Mouse (Mus musculus): ENCODE measurements around the gene Arhgef3.

DNA sequence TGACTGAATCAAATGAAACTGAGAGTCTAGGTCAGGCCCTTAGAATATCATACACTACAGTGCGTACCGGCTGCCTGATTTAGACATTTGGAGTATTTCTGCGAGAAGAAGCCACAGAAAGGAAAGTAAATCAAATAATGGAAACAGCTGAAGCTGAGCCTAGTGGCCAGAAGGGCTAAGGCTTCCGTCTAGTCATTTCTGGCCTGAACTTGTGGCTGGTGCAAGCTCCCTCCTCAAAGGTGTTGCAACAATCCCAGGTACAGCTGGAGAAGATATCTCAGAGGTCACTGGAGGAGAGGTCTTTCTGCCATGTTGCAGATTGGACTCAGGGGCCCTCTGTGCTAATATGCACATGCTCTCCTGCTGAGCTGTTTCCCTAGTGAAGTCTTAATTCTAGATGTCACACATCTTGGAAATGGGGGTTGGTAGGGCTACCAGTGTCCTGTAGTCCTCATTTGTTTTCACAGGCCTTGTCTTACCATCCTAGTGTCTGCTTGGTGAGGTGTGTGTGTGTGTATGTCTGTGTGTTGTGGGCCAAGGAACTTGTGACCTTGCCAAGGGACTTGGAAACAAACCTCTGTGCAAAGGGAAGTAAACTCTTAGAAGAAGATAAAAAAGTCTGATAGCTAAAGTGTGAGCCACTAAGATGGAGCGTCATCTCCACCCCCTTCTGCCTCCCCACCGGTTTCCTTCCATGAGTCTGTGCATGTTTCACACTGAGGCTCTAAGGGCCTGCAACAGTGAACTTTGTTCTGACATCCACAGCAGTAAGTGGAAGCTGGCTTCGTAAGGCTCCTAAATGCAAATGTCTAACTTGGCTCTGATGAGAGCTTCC, 230.6 kb downstream of the Arhgef3 start:
- TF ChIP-seq HCFC1 (IDR thresholded peaks at IDR 0.05; ENCODE audit: borderline replicate concordance, insufficient read depth, low read length) (no peak), CHD2 (IDR thresholded peaks at IDR 0.05; ENCODE audit: low read depth, low read length) (no peak), MAFK (IDR thresholded peaks at IDR 0.05; ENCODE audit: insufficient read depth, low read depth, low read length) (no peak), ZC3H11A (IDR thresholded peaks at IDR 0.05; ENCODE audit: borderline replicate concordance, low read depth, low read length) (no peak)

Data from ES-E14 (cell line).